Mouse (Mus musculus) ovary, adult 18-20 months (tissue): Measurements from ENCODE around the gene Tas2r140.

Source experiments
- DNase-seq: peaks from one replicate; pipeline ENCODE4 v3.0.0; 2022; ENCODE audit warnings: low spot score, mixed read lengths

The Tas2r140 gene

DNA sequence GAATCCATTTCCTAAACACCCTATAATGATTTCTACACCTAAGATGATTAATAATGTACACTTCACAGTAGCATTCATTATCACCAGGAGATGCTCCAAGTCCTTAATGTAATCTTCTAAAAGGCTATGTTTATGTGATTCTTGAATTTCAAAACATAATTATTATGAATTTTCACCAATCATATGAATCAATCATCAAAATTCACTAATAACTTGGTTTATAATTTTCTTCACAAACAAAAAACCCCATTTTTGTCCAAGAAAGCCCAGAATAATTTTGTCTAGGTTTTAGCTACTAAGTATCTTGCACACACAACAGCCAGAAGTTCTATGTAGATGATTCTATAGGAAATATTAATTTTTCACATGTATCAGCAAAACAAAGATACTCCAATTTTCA lies at the start of gene Tas2r140:
TSS of gene Tas2r140 (minus strand) at position 101 of the 400 bp plus-strand sequence.
- DNase-seq, result no peak

GRCm38 (mm10) chr6:133104609-133104921 lies 48.9 kb upstream of the Tas2r140 start, which contains the start of gene Smim10l1:
Smim10l1 (plus strand) TSS chr6:133104909.
- DNase-seq, result no peak

GRCm38 (mm10) chr6:133102430-133102829 lies 46.8 kb upstream of the Tas2r140 start:
- DNase-seq, result no peak

DNA sequence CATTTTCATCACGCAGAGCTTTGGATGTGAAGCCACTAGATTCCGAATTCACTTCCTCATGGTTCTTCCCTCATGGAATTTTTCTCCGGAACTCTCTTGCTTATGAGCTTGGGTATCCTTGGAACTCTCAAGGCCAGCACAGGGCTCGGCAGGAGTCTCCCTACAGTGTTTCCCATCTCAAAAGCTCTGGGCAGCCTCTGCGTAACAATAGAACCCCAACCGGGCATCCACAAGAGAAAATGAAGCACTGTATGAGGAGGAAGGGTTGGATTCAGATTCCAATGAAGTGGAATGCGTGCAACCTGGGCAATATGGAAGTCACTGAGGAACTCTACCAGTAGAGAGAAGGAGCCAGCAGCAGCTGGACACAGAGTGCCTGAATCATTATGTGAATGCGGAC lies 36.6 kb upstream of the Tas2r140 start:
- no peak for DNase-seq

- DNase-seq, result no peak
Observed at GRCm38 (mm10) chr6:133037001-133037400, 18.6 kb downstream of the Tas2r140 start, which contains the start of gene Tas2r103. Tas2r103 (minus strand) TSS chr6:133037101.
